Mouse (Mus musculus) intestine, postnatal 0 days (tissue): ENCODE results near the gene Ift57. TPM values are rescaled to one million over a fixed set of nuclear protein-coding genes. Genes with fewer than 3 reads are reported as not detected.
A peak's percentile ranks its signal among the peaks of the same experiment; 100 is the strongest.

ENCODE experiments used
- ATAC-seq: fragments of 200-750 bp; cut with Nextera tagmentation; 2 replicates; pipeline ENCODE4 v1.8.0; 2017; ENCODE audit warnings: mild to moderate bottlenecking, moderate TSS enrichment, moderate library complexity
- H3K27ac ChIP-seq: fragments of 300-500 bp; sonication (generic); 2 replicates; pipeline ENCODE4 v1.5.1; 2014; ENCODE audit warnings: mild to moderate bottlenecking, low read depth, low read length, moderate library complexity
- H3K27me3 ChIP-seq: fragments of 300-500 bp; sonication (generic); replicated peaks from 2 replicates; pipeline ENCODE4 v1.6.1; 2014; ENCODE audit warnings: low read length, mixed read lengths; ENCODE audit not compliant: control insufficient read depth, insufficient read depth
- H3K36me3 ChIP-seq: fragments of 300-500 bp; sonication (generic); 2 replicates; pipeline ENCODE4 v1.6.1; 2014; ENCODE audit warnings: mild to moderate bottlenecking, moderate library complexity; ENCODE audit not compliant: control insufficient read depth, insufficient read depth
- H3K4me1 ChIP-seq: fragments of 300-500 bp; sonication (generic); replicated peaks from 2 replicates; pipeline ENCODE4 v1.6.1; 2014; ENCODE audit warnings: antibody characterized with exemption, low read length, mixed read lengths; ENCODE audit not compliant: control insufficient read depth, insufficient read depth
- H3K4me2 ChIP-seq: fragments of 300-500 bp; sonication (generic); replicated peaks from 2 replicates; pipeline ENCODE4 v1.6.1; 2014; ENCODE audit warnings: low read depth, mild to moderate bottlenecking, moderate library complexity
- H3K4me3 ChIP-seq: fragments of 300-500 bp; sonication (generic); 2 replicates; pipeline ENCODE4 v1.5.1; 2014; ENCODE audit warnings: low read depth, low read length
- H3K9ac ChIP-seq: fragments of 300-500 bp; sonication (generic); 2 replicates; pipeline ENCODE4 v1.6.1; 2014; ENCODE audit warnings: mild to moderate bottlenecking, low read depth, low read length
- H3K9me3 ChIP-seq: fragments of 300-500 bp; sonication (generic); 2 replicates; pipeline ENCODE4 v1.6.1; 2016; ENCODE audit warnings: mixed run types; ENCODE audit not compliant: control insufficient read depth
- CTCF ChIP-seq: sonication (generic); IDR thresholded peaks from 2 replicates; pipeline ENCODE4 v1.5.1; 2016; ENCODE audit warnings: low read depth, mild to moderate bottlenecking, control low read depth, antibody characterized with exemption, moderate library complexity
- WGBS: fragments of 180-500 bp; shearing (Covaris S2); extraction: QIAGEN DNeasy Blood & Tissue Kit; methylation state at CpG from one replicate; pipeline ENCODE4 v1.1.7; 2014; 5-methylcytosine and 5-hydroxymethylcytosine counted together
- polyA plus RNA-seq: library from polyadenylated mRNA; unstranded; fragments of >200 nt; fragmentation: Nextera tagmentation; extraction: Ambion mirVana; gene quantifications from 2 replicates; pipeline ENCODE4 v1.2.1, GENCODE M21; 2015

Gene Ift57
- polyA plus RNA-seq, 1 experiment from 2014 or later: 5.5 TPM

GRCm38 (mm10) chr16:49802993-49803392 is 104.0 kb downstream of the Ift57 start:
- Histone ChIP-seq H3K9ac (no peak overlapping the region), H3K27me3 (no peaks in the 10 kb centered on the region), H3K4me1 (no peaks in the 10 kb centered on the region), H3K4me2 (no peak overlapping the region), H3K27ac (no peak overlapping the region), H3K4me3 (no peak overlapping the region), H3K9me3 (no peaks in the 10 kb centered on the region), H3K36me3 (no peaks in the 10 kb centered on the region)
- TF ChIP-seq CTCF: no peak
- no peak for ATAC-seq
- WGBS: 66% methylated on average over 2 of the region's 2 CpGs

- no peaks in the 10 kb centered on the region for H3K9me3 ChIP-seq
- 9% methylated on average over 12 of the region's 12 CpGs for WGBS
- no peak for TF ChIP-seq CTCF
- peak overlapping the region; percentile 61 for H3K4me2 ChIP-seq
- H3K4me3 ChIP-seq: peak overlapping the region; percentile 20; the same call in 1 of the 2 replicates
- H3K27ac ChIP-seq: no peak overlapping the region
- H3K4me1 ChIP-seq: no peaks in the 10 kb centered on the region
- H3K9ac ChIP-seq: no peak overlapping the region
- no peaks in the 10 kb centered on the region for H3K27me3 ChIP-seq
- H3K36me3 ChIP-seq: no peaks in the 10 kb centered on the region
- no peak for ATAC-seq
Measured at GRCm38 (mm10) chr16:49803932-49804461, 105.0 kb downstream of the Ift57 start.

- H3K27me3 ChIP-seq: no peaks in the 10 kb centered on the region
- H3K4me3 ChIP-seq: no peak overlapping the region
- no peak overlapping the region for H3K4me2 ChIP-seq
- H3K9ac ChIP-seq: no peak overlapping the region
- no peaks in the 10 kb centered on the region for H3K4me1 ChIP-seq
- no peak for TF ChIP-seq CTCF
- H3K27ac ChIP-seq: no peak overlapping the region
- ATAC-seq: no peak
- WGBS: 86% methylated on average over 10 of the region's 10 CpGs
- H3K36me3 ChIP-seq: no peaks in the 10 kb centered on the region
- no peaks in the 10 kb centered on the region for H3K9me3 ChIP-seq
Measured at GRCm38 (mm10) chr16:49806920-49807319, 107.9 kb downstream of the Ift57 start.

- no peaks in the 10 kb centered on the region for H3K36me3 ChIP-seq
- H3K27ac ChIP-seq: no peak overlapping the region
- no peaks in the 10 kb centered on the region for H3K27me3 ChIP-seq
- no peaks in the 10 kb centered on the region for H3K4me1 ChIP-seq
- no peak for TF ChIP-seq CTCF
- no peak overlapping the region for H3K4me2 ChIP-seq
- H3K9me3 ChIP-seq: no peaks in the 10 kb centered on the region
- ATAC-seq: no peak
- no peak overlapping the region for H3K4me3 ChIP-seq
- H3K9ac ChIP-seq: no peak overlapping the region
- WGBS: 64% methylated on average over 7 of the region's 7 CpGs
Measured at GRCm38 (mm10) chr16:49807419-49807841, 108.4 kb downstream of the Ift57 start.

GRCm38 (mm10) chr16:49807862-49808430 is 108.9 kb downstream of the Ift57 start:
- WGBS: 70% methylated on average over 18 of the region's 18 CpGs
- no peaks in the 10 kb centered on the region for H3K9me3 ChIP-seq
- no peak overlapping the region for H3K9ac ChIP-seq
- no peak overlapping the region for H3K27ac ChIP-seq
- no peak overlapping the region for H3K4me2 ChIP-seq
- H3K27me3 ChIP-seq: no peaks in the 10 kb centered on the region
- TF ChIP-seq CTCF: no peak
- H3K36me3 ChIP-seq: no peaks in the 10 kb centered on the region
- H3K4me3 ChIP-seq: no peak overlapping the region
- H3K4me1 ChIP-seq: no peaks in the 10 kb centered on the region
- no peak for ATAC-seq

- Histone ChIP-seq H3K4me3 (no peak overlapping the region), H3K4me1 (no peaks in the 10 kb centered on the region), H3K9ac (no peak overlapping the region), H3K27me3 (no peaks in the 10 kb centered on the region), H3K4me2 (no peak overlapping the region), H3K36me3 (no peaks in the 10 kb centered on the region), H3K27ac (no peak overlapping the region), H3K9me3 (no peaks in the 10 kb centered on the region)
- ATAC-seq: no peak
- WGBS: 63% methylated on average over 2 of the region's 2 CpGs
- no peak for TF ChIP-seq CTCF
Measured at GRCm38 (mm10) chr16:49811897-49812296, 112.9 kb downstream of the Ift57 start.
